ENCODE assay signal across 9 mouse cellular contexts in the genomic region with DNA sequence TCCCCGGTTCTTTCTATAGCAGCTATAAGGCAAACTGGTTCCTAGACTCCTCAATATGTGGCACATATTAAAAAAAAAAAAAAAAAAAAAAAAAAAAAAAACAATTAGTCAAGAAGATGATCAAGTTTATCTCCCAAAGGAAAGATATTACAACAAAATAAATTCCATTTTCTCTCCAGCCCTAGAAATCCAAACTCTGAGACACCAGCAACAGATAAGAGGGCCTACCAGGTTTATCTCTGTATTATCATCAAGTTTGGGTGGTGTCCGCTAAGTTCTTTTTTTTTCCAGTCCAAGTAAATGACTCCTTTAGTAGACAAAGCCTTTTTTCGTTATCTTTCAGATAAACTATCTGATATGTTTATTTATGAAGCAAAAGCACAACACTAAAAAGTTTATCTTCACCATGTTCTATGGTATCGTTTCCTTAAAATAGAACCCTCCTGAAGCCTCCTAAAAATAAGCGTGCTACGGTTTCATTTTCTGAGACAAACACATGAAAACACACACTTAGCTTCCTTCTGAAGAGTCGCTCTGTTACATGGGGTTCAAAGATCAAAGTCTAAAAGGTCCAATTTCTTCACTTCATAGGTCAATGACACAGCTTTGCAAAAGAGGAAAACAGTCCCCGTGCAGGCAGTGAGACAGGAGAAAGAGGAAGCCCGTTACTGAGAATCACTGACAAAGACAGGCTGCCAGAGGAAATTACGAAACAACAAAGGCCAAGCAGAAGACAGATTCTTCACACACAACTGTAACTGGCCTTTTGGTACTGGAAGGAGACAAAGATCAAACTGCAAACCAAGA. TPM values are rescaled to one million over a fixed set of nuclear protein-coding genes. Genes with fewer than 3 reads are reported as not detected.
DNase-seq lines count a peak whose midpoint lies in the region; ATAC-seq and TF ChIP-seq lines count a peak whose summit lies in the region.
"Had no signal": no experiment of that assay in that cellular context is flagged by ENCODE, and none has a peak within 500 bp of the region (broad histone marks: within the 10 kb centered on the region; RNA-seq: fewer than 3 reads in every experiment).

No protein-coding gene starts in this region.

- H3K9ac ChIP-seq in liver, embryonic 13.5 days: peak overlapping the region; percentile 99
- H3K9ac ChIP-seq in stomach, postnatal 0 days (ENCODE audit: low read length): no peak overlapping the region
- H3K9ac ChIP-seq: limb, embryonic 15.5 days had no signal

- TF ChIP-seq POLR2A in thymus, adult 2 months (IDR thresholded peaks at IDR 0.05; ENCODE audit: control insufficient read depth, extremely low read depth, insufficient read depth, low read length, poor library complexity): no peak

- H3K4me2 ChIP-seq in liver, embryonic 13.5 days: peak overlapping the region; percentile 100
- H3K4me2 ChIP-seq in stomach, postnatal 0 days (replicated peaks; ENCODE audit: low read depth): no peak overlapping the region
- H3K4me2 ChIP-seq: limb, embryonic 15.5 days had no signal

- ATAC-seq in common myeloid progenitor, adult 5-6 weeks (replicated peaks; ENCODE audit: low read depth, poor library complexity, severe bottlenecking): peak; percentile 53
- no peak for ATAC-seq in liver, embryonic 13.5 days (ENCODE audit: low read depth)
- no peak for ATAC-seq in stomach, postnatal 0 days (ENCODE audit: low FRiP score, low TSS enrichment)

- H3K4me1 ChIP-seq in liver, embryonic 13.5 days (replicated peaks): peaks cover 93% of the 10 kb centered on the region
- peaks cover 40% of the 10 kb centered on the region for H3K4me1 ChIP-seq in thymus, adult 2 months (replicated peaks; ENCODE audit: control insufficient read depth, insufficient read depth, low read length)
- H3K4me1 ChIP-seq in stomach, postnatal 0 days (replicated peaks; ENCODE audit: control insufficient read depth, insufficient read depth): peaks cover 13% of the 10 kb centered on the region; the same call in 1 of the 2 replicates

- TF ChIP-seq EP300 in stomach, postnatal 0 days (optimal IDR thresholded peaks at IDR 0.05): no peak

- WGBS in liver, embryonic 13.5 days (ENCODE audit: insufficient replicate concordance): 20% methylated on average over 10 of the region's 10 CpGs
- 17% methylated on average over 10 of the region's 10 CpGs for WGBS in thymus, adult 2 months
- WGBS in stomach, postnatal 0 days: 47% methylated on average over 10 of the region's 10 CpGs

- H3K27me3 ChIP-seq in liver, embryonic 13.5 days: no peaks in the 10 kb centered on the region
- no peaks in the 10 kb centered on the region for H3K27me3 ChIP-seq in thymus, adult 2 months (ENCODE audit: control insufficient read depth, insufficient read depth, low read length)
- H3K27me3 ChIP-seq in stomach, postnatal 0 days (ENCODE audit: control insufficient read depth, insufficient read depth, low read length): no peaks in the 10 kb centered on the region
- H3K27me3 ChIP-seq: limb, embryonic 15.5 days had no signal

- peak; percentile 45 for DNase-seq in layer of hippocampus, adult 9-11 months
- DNase-seq in layer of hippocampus, adult 11-12 months (ENCODE audit: low spot score): no peak
- DNase-seq in liver, embryonic 13.5 days: no peak
- DNase-seq in thymus, adult 2 months: peak; percentile 49
- DNase-seq in cerebellum, adult 9-11 months: no peak
- no peak for DNase-seq in stomach, postnatal 0 days (ENCODE audit: low spot score)
- no peak for DNase-seq in right cerebral cortex, adult 2 months (ENCODE audit: low spot score in 2 of 2)

- peaks cover 12% of the 10 kb centered on the region for H3K9me3 ChIP-seq in liver, embryonic 13.5 days (replicated peaks)
- no peaks in the 10 kb centered on the region for H3K9me3 ChIP-seq in stomach, postnatal 0 days (ENCODE audit: control insufficient read depth, low read length)
- H3K9me3 ChIP-seq: limb, embryonic 15.5 days had no signal

- H3K27ac ChIP-seq in liver, embryonic 13.5 days: peak overlapping the region; percentile 97
- H3K27ac ChIP-seq in thymus, adult 2 months (ENCODE audit: control insufficient read depth, insufficient read depth, low read length): no peak overlapping the region; the same call in 1 of the 2 replicates
- H3K27ac ChIP-seq in stomach, postnatal 0 days (replicated peaks): no peak overlapping the region
- H3K27ac ChIP-seq: limb, embryonic 15.5 days had no signal

- peaks cover 93% of the 10 kb centered on the region for H3K36me3 ChIP-seq in liver, embryonic 13.5 days
- peaks cover 9% of the 10 kb centered on the region for H3K36me3 ChIP-seq in thymus, adult 2 months (ENCODE audit: control insufficient read depth, insufficient read depth, low read length)
- H3K36me3 ChIP-seq in stomach, postnatal 0 days (ENCODE audit: control insufficient read depth, insufficient read depth, low read length): peaks cover 20% of the 10 kb centered on the region

- no peak for TF ChIP-seq CTCF in thymus, adult 2 months (IDR thresholded peaks at IDR 0.05; ENCODE audit: borderline replicate concordance, control insufficient read depth, extremely low read depth, insufficient read depth, low read length, poor library complexity)
- no peak for TF ChIP-seq CTCF in stomach, postnatal 0 days (IDR thresholded peaks at IDR 0.05; ENCODE audit: low read depth)

- peak overlapping the region; percentile 98 for H3K4me3 ChIP-seq in liver, embryonic 13.5 days (replicated peaks)
- no peak overlapping the region for H3K4me3 ChIP-seq in thymus, adult 2 months (ENCODE audit: control insufficient read depth, insufficient read depth, low read length)
- H3K4me3 ChIP-seq in stomach, postnatal 0 days (ENCODE audit: low read depth, low read length): no peak overlapping the region
- H3K4me3 ChIP-seq: limb, embryonic 15.5 days had no signal

RNA-seq across cellular contexts. Expression of a gene that starts 6.1 kb away (rescaled TPM):
- 46.1 and 57.6 TPM in 2 replicates for total RNA-seq in common myeloid progenitor, adult 5-6 weeks (2017)
- 14.5 and 15.2 TPM in 2 replicates for polyA plus RNA-seq in liver, embryonic 13.5 days (2015; fragmentation: Nextera tagmentation; extraction: Ambion mirVana)
- polyA plus RNA-seq in thymus, adult 2 months (2012; rRNA removed): 76.6 and 83.4 TPM in 2 replicates
- polyA plus RNA-seq in stomach, postnatal 0 days (2015; fragmentation: Nextera tagmentation; extraction: Ambion mirVana): 7.6 and 8.0 TPM in 2 replicates

Comparison
In these comparisons a context has a peak if more than half of its experiments do, and no peak if none do; other contexts are left out.
1. DNase-seq: peak in layer of hippocampus, adult 9-11 months (single experiment) and thymus, adult 2 months (single experiment); none in layer of hippocampus, adult 11-12 months (single experiment), liver, embryonic 13.5 days (single experiment), cerebellum, adult 9-11 months (single experiment), stomach, postnatal 0 days (single experiment) and right cerebral cortex, adult 2 months (0 of 2).